Mouse (Mus musculus) splenic B cell, adult 2 months (primary cell): ENCODE measurements around the gene Stk4.
A peak's percentile ranks its signal among the peaks of the same experiment; 100 is the strongest.

Experiments
- DNase-seq: peaks from one replicate; pipeline ENCODE4 v3.0.0-alpha.2; 2011; ENCODE audit warnings: low read depth, low spot score
- H3K27me3 ChIP-seq: 2 replicates; pipeline ENCODE4 v1.6.1; 2012; ENCODE audit warnings: mild to moderate bottlenecking, low read length, moderate library complexity, mixed read lengths; ENCODE audit not compliant: control insufficient read depth, poor library complexity, insufficient read depth, severe bottlenecking
- H3K36me3 ChIP-seq: 2 replicates; pipeline ENCODE4 v1.6.1; 2012; ENCODE audit warnings: mild to moderate bottlenecking, low read length, moderate library complexity, mixed read lengths; ENCODE audit not compliant: control insufficient read depth, poor library complexity, insufficient read depth, severe bottlenecking

Gene Stk4

DNA sequence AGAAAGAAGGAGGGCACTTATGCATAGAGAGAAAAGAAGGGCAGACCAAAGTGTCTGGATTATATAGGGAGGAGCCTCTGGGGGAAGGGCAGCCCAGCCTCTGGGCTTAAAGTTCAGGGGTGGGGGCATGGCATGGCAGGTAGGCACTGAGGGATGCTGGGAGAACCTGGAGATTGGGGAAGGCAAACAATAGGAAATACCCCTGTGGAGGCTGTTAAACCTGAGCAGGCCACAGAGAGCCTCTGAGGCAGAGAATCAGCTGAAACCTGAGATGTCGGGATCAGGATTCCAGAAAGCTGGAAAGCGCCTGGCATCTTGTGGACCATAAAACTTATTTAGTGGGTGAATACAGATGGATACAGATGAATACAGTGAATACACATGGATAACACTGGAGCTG lies 2.0 kb downstream of the Stk4 start:
- DNase-seq = no peak
- H3K36me3 ChIP-seq = no peaks in the 10 kb centered on the region; the same call in 1 of the 2 replicates

DNA sequence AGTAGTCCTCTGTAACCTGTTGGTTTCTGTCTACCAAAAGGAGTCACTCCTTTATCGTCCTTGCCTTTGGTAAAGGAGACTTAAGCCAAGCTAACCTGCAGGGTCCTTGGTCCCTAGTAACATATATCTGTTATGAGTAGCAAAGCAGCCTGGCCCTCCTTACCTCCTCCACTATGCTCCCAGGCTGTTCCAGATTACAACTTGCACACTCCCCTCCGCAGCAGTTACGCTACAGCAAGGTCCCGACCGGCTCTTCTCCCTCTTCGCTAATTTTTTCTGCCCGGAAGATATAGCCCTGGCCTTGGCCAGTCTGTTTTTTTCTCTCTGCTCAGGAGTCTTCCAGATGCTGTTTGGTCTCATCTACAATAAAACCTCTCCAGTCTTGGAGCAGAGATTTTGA lies 3.0 kb downstream of the Stk4 start:
- DNase-seq = no peak
- no peaks in the 10 kb centered on the region; the same call in 1 of the 2 replicates for H3K36me3 ChIP-seq
- no peaks in the 10 kb centered on the region for H3K27me3 ChIP-seq

More for the DNA sequence above, 2.0 kb downstream of the Stk4 start:
- no peaks in the 10 kb centered on the region for H3K27me3 ChIP-seq

- peak; percentile 98 for DNase-seq
- Histone ChIP-seq H3K27me3 (no peaks in the 10 kb centered on the region), H3K36me3 (no peaks in the 10 kb centered on the region)
Observed at GRCm38 (mm10) chr2:164073918-164074578, 3.9 kb downstream of the Stk4 start.

GRCm38 (mm10) chr2:164075088-164075487 lies 5.0 kb downstream of the Stk4 start:
- peak; percentile 73 for DNase-seq
- peaks cover under 1% of the 10 kb centered on the region; the same call in 1 of the 2 replicates for H3K36me3 ChIP-seq

GRCm38 (mm10) chr2:164076874-164077425 lies 6.8 kb downstream of the Stk4 start:
- Histone ChIP-seq H3K27me3 (no peaks in the 10 kb centered on the region), H3K36me3 (peaks cover 14% of the 10 kb centered on the region)
- no peak for DNase-seq

More at GRCm38 (mm10) chr2:164075088-164075487, 5.0 kb downstream of the Stk4 start:
- no peaks in the 10 kb centered on the region for H3K27me3 ChIP-seq

- Histone ChIP-seq H3K36me3 (peaks cover 20% of the 10 kb centered on the region), H3K27me3 (no peaks in the 10 kb centered on the region)
- peak; percentile 26 for DNase-seq
Observed at GRCm38 (mm10) chr2:164077875-164078274, 7.8 kb downstream of the Stk4 start.

- H3K27me3 ChIP-seq = no peaks in the 10 kb centered on the region
- DNase-seq = peak; percentile 72
- peaks cover 20% of the 10 kb centered on the region for H3K36me3 ChIP-seq
Observed at GRCm38 (mm10) chr2:164079488-164079887, 9.4 kb downstream of the Stk4 start.

DNA sequence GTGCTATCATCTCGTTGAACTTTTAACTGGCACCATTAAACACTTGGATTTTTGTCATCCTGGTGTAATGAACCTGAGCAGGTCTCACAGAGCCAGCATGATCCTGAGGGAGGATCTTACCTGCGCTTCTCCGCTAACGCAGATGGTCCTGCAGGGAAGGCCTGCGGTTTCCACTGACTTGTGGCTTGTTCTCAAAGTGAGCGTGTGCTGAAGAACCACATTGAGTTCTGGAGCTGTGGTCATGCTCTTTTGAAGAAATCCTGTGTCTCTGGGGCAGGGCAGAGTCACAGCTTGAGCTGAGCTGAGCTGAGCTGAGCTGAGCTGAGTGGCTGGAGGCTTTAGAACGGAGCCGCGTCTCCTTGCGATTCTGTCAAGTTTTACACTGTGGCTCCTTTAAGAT lies 11.5 kb downstream of the Stk4 start:
- Histone ChIP-seq H3K36me3 (peaks cover 21% of the 10 kb centered on the region), H3K27me3 (no peaks in the 10 kb centered on the region)
- no peak for DNase-seq

DNA sequence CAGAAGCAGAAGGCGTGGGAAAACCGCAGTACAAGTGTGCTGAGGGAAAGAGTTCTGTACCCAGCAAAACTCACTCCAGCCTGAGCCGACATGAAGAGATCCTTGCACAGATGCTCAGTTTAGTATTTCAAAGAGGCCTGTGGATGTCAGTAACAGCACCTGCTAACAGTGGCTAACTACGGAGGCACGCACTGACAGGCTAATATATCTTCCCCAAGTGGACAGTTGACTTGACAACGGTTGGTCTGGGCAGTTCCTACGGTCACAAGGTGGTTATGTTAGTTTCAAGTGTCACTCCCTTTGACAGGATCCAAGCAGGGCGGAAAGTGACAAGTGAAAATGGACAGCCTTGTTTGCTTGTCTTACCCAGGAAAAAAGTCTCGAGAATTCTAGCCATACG lies 12.1 kb downstream of the Stk4 start:
- no peak for DNase-seq
- no peaks in the 10 kb centered on the region for H3K27me3 ChIP-seq
- peaks cover 25% of the 10 kb centered on the region for H3K36me3 ChIP-seq

GRCm38 (mm10) chr2:164083609-164084341 lies 13.7 kb downstream of the Stk4 start:
- peaks cover 31% of the 10 kb centered on the region for H3K36me3 ChIP-seq
- H3K27me3 ChIP-seq = no peaks in the 10 kb centered on the region
- peak; percentile 95 for DNase-seq

DNA sequence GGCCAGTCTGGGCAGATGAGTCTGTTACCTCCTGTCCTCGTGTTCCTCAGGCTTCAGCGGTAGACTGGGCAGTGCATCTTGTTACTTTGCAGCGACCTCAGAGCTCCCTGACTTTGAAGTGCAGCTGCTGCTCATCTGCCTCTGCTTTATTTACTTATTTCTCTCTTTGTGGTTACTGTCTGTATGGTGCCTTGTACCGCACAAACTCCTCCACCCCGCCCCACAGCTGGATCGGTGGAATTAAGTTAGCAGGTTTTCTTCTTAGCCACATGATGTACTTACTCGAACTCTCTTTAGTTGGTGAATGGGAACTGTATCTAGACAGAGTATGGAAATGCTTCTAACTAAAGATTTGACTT lies 14.2 kb downstream of the Stk4 start:
- peak; percentile 73 for DNase-seq
- no peaks in the 10 kb centered on the region for H3K27me3 ChIP-seq
- peaks cover 35% of the 10 kb centered on the region for H3K36me3 ChIP-seq

GRCm38 (mm10) chr2:164087416-164088017 lies 17.4 kb downstream of the Stk4 start:
- peaks cover 20% of the 10 kb centered on the region for H3K36me3 ChIP-seq
- no peaks in the 10 kb centered on the region for H3K27me3 ChIP-seq
- peak; percentile 44 for DNase-seq

GRCm38 (mm10) chr2:164089508-164089907 lies 19.4 kb downstream of the Stk4 start:
- Histone ChIP-seq H3K36me3 (peaks cover 19% of the 10 kb centered on the region), H3K27me3 (no peaks in the 10 kb centered on the region)
- no peak for DNase-seq

- no peaks in the 10 kb centered on the region for H3K27me3 ChIP-seq
- peak; percentile 49 for DNase-seq
- peaks cover 29% of the 10 kb centered on the region for H3K36me3 ChIP-seq
Observed at GRCm38 (mm10) chr2:164094152-164094551, 24.0 kb downstream of the Stk4 start.
